Mouse (Mus musculus): ENCODE measurements around the gene Dennd1a.
A peak's percentile ranks its signal among the peaks of the same experiment; 100 is the strongest.

- TF ChIP-seq CTCF (IDR thresholded peaks at IDR 0.05; ENCODE audit: low read depth) (peak; percentile 99), EP300 (optimal IDR thresholded peaks at IDR 0.05) (no peak)
Observed at GRCm38 (mm10) chr2:37815676-37816075, 471.5 kb downstream of the Dennd1a start.

All from stomach, postnatal 0 days (tissue).